Mouse (Mus musculus) C2C12 (cell line): ENCODE results near the gene Sh2d3c.

Source experiments
- CEBPB ChIP-seq: IDR thresholded peaks from one replicate; pipeline ENCODE4 v1.6.1; 2011; ENCODE audit warnings: low read depth, mild to moderate bottlenecking, control low read depth, moderate library complexity
- CTCF ChIP-seq: IDR thresholded peaks from one replicate; pipeline ENCODE4 v1.5.1; 2011; ENCODE audit not compliant: control insufficient read depth, insufficient read depth, insufficient read length
- MAX ChIP-seq: IDR thresholded peaks from one replicate; pipeline ENCODE4 v1.6.1; 2011; ENCODE audit warnings: mild to moderate bottlenecking, control low read depth
- MYOD1 ChIP-seq: IDR thresholded peaks from one replicate; pipeline ENCODE4 v1.6.1; 2011; ENCODE audit warnings: low read depth; ENCODE audit not compliant: control insufficient read depth, insufficient read length
- MYOG ChIP-seq: IDR thresholded peaks from one replicate; pipeline ENCODE4 v1.6.1; 2011; ENCODE audit not compliant: control insufficient read depth, insufficient read length; ENCODE audit errors: extremely low read depth
- USF1 ChIP-seq: IDR thresholded peaks from one replicate; pipeline ENCODE4 v1.6.1; 2011; ENCODE audit warnings: low read depth, mild to moderate bottlenecking, control low read depth, moderate library complexity

DNA sequence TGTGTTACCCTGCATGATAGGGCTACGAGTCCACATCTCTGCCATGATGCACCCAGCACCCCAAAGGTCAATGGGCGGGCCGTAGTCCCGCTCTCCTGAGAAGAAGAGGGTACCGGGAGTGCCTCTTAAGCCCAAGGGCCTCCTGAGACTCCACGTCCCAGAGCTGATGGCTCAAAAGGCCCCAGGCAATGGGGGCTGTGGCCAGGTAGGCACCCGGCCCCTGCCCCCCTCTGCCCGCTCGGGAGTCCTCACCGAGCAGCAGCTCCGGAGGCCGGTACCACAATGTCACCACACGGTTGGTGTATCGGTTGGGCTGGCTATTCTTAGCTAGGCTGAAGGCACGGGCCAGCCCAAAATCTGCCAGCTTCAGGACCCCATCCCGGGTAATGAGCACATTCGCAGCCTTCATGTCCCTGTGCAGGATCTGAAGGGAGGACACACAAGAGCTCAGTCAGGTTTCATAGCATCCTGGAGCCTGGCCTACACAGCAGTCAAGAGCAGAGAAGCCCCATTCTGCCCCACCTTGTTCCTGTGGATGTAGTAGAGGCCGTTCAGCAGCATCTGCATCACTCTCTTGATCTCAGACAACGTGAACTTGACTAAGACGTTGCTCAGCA is 11.2 kb upstream of the Sh2d3c start:
- TF ChIP-seq CEBPB (no peak), MYOD1 (no peak), CTCF (no peak), MAX (no peak), MYOG (no peak), USF1 (no peak)
